Mouse (Mus musculus): ENCODE results near the gene Gm8909.

GRCm38 (mm10) chr17:36182212-36182611 is 13.9 kb upstream of the Gm8909 start:
- no peak for TF ChIP-seq CTCF (IDR thresholded peaks at IDR 0.05; ENCODE audit: low read depth, low read length)
- TF ChIP-seq POLR2A (IDR thresholded peaks at IDR 0.05; ENCODE audit: extremely low read depth, insufficient read depth, low read length): no peak

Measured in liver, adult 2 months (tissue).